Mouse (Mus musculus) stomach, postnatal 0 days (tissue): ENCODE measurements around the gene Cenpl.

Experiments
- CTCF ChIP-seq: IDR thresholded peaks from 2 replicates; pipeline ENCODE4 v1.5.1; 2016; ENCODE audit warnings: antibody characterized with exemption, low read depth, mild to moderate bottlenecking, moderate library complexity
- EP300 ChIP-seq: optimal IDR thresholded peaks from 2 replicates; pipeline ENCODE3; 2016; ENCODE audit warnings: antibody characterized with exemption

GRCm38 (mm10) chr1:161046972-161047371, 23.5 kb upstream of the Cenpl start:
- TF ChIP-seq CTCF = no peak
- no peak for TF ChIP-seq EP300
